Mouse (Mus musculus) c-Kit-positive CD71-positive TER-119-positive erythroid progenitor cells, embryonic 14.5 days (primary cell): ENCODE data around the gene Tfpi.

ENCODE experiments used
- DNase-seq: peaks from one replicate; pipeline ENCODE4 v3.0.0-alpha.2; 2013; ENCODE audit warnings: low spot score

Tfpi gene

GRCm38 (mm10) chr2:84388023-84388416 lies 88.6 kb downstream of the Tfpi start:
- no peak for DNase-seq

DNA sequence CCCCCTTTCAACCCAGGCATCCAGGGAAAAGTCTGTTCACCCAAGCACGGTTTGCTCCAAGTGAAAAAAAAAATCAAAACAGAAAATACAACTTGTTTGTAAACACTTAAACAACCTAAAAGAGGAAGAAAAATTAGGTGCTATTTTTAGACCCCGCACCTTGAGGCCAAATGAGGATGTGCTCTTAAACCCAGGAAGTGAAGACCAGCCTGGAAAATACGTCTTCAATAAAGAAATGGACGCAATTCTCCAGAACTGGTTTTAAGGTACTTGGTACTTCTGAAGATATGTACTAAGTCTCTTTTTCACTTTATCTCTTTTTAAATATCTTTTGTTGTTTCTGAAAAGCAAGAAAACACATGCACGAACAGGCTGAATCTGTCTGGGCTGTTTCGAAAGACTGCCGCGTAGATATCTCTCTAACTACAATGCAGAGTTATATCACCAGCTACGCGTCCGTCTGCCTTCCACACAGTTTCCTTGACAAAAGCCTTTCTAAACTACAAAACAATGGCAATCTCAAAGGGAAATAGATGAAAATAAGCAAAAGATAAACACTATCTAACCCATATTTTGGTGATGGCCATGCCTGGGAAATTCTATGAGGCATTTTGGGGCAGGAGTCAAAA lies 89.1 kb downstream of the Tfpi start:
- DNase-seq: no peak

DNA sequence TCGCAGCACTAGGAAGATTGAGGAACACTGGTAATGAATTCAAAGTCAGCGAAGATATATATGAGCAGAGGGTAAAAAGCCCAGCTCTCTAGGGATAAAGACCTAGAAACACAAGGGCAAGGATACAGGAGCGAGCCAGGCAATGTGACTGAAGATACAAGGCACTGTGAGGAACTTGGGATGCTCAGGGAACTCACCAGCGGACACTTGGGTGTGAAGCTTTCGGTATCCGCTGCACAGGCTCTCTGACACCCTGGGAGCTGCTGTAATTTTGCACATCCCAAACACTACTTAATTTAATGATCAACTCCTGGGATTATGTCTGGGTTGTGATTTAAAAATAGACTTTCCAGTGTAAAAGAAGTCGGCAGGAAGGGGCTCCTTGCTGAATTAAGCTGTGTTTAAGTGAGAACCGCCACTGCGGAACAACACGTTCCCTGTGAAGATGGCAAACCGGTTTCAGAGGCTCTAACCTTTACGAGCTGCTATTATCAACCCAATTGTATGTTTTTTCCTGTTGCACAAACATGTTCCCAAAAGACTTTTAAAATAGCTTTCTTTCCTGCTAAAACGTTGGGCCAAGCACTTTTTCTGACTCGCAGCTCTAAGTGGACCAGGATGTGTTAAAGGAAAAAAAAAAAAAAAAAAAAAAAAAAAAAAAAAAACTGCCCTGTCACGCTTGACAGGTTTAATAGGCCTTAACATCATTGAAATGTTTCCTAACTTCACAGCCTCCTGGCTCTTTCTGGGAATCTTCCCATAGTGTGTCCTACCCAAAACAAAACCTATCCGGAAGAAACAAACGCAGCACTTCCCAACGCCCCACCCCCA lies 89.8 kb downstream of the Tfpi start:
- no peak for DNase-seq

DNA sequence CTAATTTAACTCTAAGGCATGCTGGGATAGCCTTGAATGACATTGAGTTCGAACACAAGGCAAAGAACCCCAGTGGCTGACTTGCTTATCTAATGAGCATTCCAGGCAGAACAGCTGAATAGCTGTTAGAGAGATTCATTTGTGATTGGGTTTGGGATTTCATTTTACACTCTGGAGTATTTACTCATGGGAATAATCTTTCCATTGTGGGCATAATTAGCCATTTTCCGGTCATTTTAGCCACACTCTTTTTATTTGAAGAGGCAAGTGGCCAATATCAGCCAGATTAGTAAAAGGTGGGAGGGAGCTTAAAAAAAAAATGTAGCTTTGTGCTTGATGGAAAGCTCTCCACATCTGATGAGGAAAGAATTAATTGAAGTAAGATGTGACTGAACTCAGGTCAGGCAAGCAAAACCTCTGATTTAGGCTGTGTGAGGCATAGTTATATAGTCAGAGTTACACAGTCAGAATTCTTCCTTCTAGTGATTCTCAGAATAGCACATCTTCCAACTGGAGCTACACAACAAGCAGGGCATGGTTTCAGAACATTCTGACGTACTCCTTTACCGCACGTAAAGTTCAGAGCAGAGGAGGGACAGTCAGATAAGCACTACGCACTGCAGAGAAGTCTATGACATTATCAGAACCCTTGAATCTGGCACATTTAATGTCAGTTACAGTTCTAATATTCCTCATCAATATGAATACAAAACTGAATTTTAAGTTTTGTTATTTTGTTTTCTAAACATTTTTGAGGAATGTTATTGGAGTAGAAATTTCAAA lies 91.5 kb downstream of the Tfpi start:
- DNase-seq: no peak

DNA sequence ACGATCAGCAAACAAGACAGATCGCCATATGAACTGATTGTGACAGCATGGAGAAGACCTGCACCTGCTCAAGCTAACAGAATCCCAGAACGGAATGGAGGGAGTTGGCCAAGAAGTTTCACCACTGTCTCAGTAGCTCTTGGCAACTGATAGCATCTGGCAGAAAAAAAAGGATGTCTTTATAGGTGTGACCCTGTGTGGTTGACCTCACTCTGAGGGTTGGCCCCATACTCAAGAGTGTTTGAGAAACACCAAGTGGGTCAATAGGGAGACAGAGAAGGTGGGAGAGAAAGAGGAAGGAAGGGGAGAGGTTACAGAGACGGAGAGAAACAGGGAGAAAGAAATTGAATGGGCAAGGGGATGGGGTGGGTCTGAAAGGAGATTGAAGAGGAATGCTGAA lies 92.7 kb downstream of the Tfpi start:
- no peak for DNase-seq
